In genomic region chr2:172412454-172412853, GRCm38 (mm10) we compare ENCODE assay signal across 9 mouse cellular contexts. TPM values are rescaled to one million over a fixed set of nuclear protein-coding genes. Genes with fewer than 3 reads are reported as not detected.
DNase-seq lines count a peak whose midpoint lies in the region; ATAC-seq and TF ChIP-seq lines count a peak whose summit lies in the region.
"Had no signal": no experiment of that assay in that cellular context is flagged by ENCODE, and none has a peak within 500 bp of the region (broad histone marks: within the 10 kb centered on the region; RNA-seq: fewer than 3 reads in every experiment).

No protein-coding gene starts in this region.

- no peak overlapping the region for H3K9ac ChIP-seq in liver, postnatal 0 days (replicated peaks)

- no peaks in the 10 kb centered on the region for H3K9me3 ChIP-seq in hindbrain, embryonic 10.5 days
- H3K9me3 ChIP-seq in liver, postnatal 0 days (ENCODE audit: low read length), result no peaks in the 10 kb centered on the region

- TF ChIP-seq EP300 in liver, postnatal 0 days (IDR thresholded peaks at IDR 0.05; ENCODE audit: low read depth), result 0 out of 2 replicates have a peak, but pooled peaks have one; percentile 20

- TF ChIP-seq POLR2A in kidney, adult 2 months (IDR thresholded peaks at IDR 0.05; ENCODE audit: low read depth, low read length), result no peak

- H3K4me1 ChIP-seq in kidney, adult 2 months (ENCODE audit: control insufficient read depth, insufficient read depth, low read length), result no peaks in the 10 kb centered on the region
- peaks cover 34% of the 10 kb centered on the region for H3K4me1 ChIP-seq in hindbrain, embryonic 10.5 days (replicated peaks)
- H3K4me1 ChIP-seq in liver, postnatal 0 days (ENCODE audit: insufficient read depth), result peaks cover 6% of the 10 kb centered on the region; the same call in 1 of the 2 replicates

- ATAC-seq in liver, postnatal 0 days, result peak; percentile 71

- no peak overlapping the region for H3K27ac ChIP-seq in kidney, adult 2 months (ENCODE audit: insufficient read depth, low read depth, low read length)
- H3K27ac ChIP-seq in hindbrain, embryonic 10.5 days, result peak overlapping the region; percentile 69; the same call in 1 of the 2 replicates
- H3K27ac ChIP-seq in liver, postnatal 0 days (ENCODE audit: low read depth), result no peak overlapping the region

- no peaks in the 10 kb centered on the region for H3K36me3 ChIP-seq in kidney, adult 2 months (ENCODE audit: control insufficient read depth, insufficient read depth, low read length)
- H3K36me3 ChIP-seq in hindbrain, embryonic 10.5 days, result no peaks in the 10 kb centered on the region
- no peaks in the 10 kb centered on the region for H3K36me3 ChIP-seq in liver, postnatal 0 days (replicated peaks; ENCODE audit: insufficient read depth, low read length)

- no peak overlapping the region for H3K4me3 ChIP-seq in kidney, adult 2 months (ENCODE audit: insufficient read depth, low read depth, low read length)
- H3K4me3 ChIP-seq in hindbrain, embryonic 10.5 days, result 0 out of 2 replicates have a peak overlapping the region, but pooled peaks have one; percentile 7
- no peak overlapping the region for H3K4me3 ChIP-seq in liver, postnatal 0 days (ENCODE audit: low read depth, low read length)

- intact Hi-C loops in left cerebral cortex, postnatal 25 days (cut with DNase I), result no loop called here

- H3K4me2 ChIP-seq in liver, postnatal 0 days (ENCODE audit: low read depth, low read length), result peak overlapping the region; percentile 50

- H3K27me3 ChIP-seq in kidney, adult 2 months (replicated peaks; ENCODE audit: control insufficient read depth, insufficient read depth, low read length), result no peaks in the 10 kb centered on the region
- peaks cover 9% of the 10 kb centered on the region; the same call in 1 of the 2 replicates for H3K27me3 ChIP-seq in hindbrain, embryonic 10.5 days (ENCODE audit: insufficient read depth, poor library complexity, severe bottlenecking)
- no peaks in the 10 kb centered on the region for H3K27me3 ChIP-seq in liver, postnatal 0 days (ENCODE audit: insufficient read depth, low read length)

- no peak for TF ChIP-seq CTCF in kidney, adult 2 months (conservative IDR thresholded peaks at IDR 0.05; ENCODE audit: insufficient read depth, insufficient read length, low read depth, low read length)
- TF ChIP-seq CTCF in liver, postnatal 0 days (IDR thresholded peaks at IDR 0.05; ENCODE audit: low read depth), result no peak

- 6% methylated on average over 9 of the region's 9 CpGs for WGBS in kidney, adult 2 months
- 11% methylated on average over 9 of the region's 9 CpGs for WGBS in hindbrain, embryonic 10.5 days
- WGBS in liver, postnatal 0 days (ENCODE audit: insufficient replicate concordance), result 6% methylated on average over 9 of the region's 9 CpGs

- peak; percentile 41 for DNase-seq in kidney, adult 2 months
- no peak for DNase-seq in kidney, adult 11 months
- DNase-seq in hindbrain, embryonic 10.5 days (ENCODE audit: low spot score), result peak; percentile 57
- no peak for DNase-seq in liver, postnatal 0 days
- DNase-seq in retina, postnatal 7 days (ENCODE audit: low read depth, low spot score), result peak; percentile 4
- DNase-seq in urinary bladder, postnatal 25 days (ENCODE audit: low spot score), result no peak
- DNase-seq in testis, postnatal 14 days (ENCODE audit: low spot score), result no peak
- DNase-seq in left cerebral cortex, postnatal 25 days (ENCODE audit: low spot score in 2 of 2), result no peak

RNA-seq across cellular contexts. Expression of gene Cass4, which starts 18.9 kb away (rescaled TPM):
- 0.22 and 0.30 TPM in 2 replicates for polyA plus RNA-seq in kidney, adult 2 months (2012; rRNA removed)
- polyA plus RNA-seq in hindbrain, embryonic 10.5 days (2016; fragmentation: Nextera tagmentation; extraction: Ambion mirVana), result 0.12 and 0.26 TPM in 2 replicates
- polyA plus RNA-seq in liver, postnatal 0 days (2015; fragmentation: Nextera tagmentation; extraction: Ambion mirVana), result 0.59 and 0.72 TPM in 2 replicates
- total RNA-seq in left cerebral cortex, postnatal 25 days (2021), result under 1 TPM; 0.55 to 0.78 TPM
- total RNA-seq: liver, adult 2 months had no signal
- polyA plus RNA-seq: liver, adult 2 months had no signal

RNA-seq across cellular contexts. Expression of gene Rtf2, which starts 27.9 kb away (rescaled TPM):
- polyA plus RNA-seq in kidney, adult 2 months (2012; rRNA removed), result 37.7 and 39.9 TPM in 2 replicates
- polyA plus RNA-seq in hindbrain, embryonic 10.5 days (2016; fragmentation: Nextera tagmentation; extraction: Ambion mirVana), result 89.3 and 98.1 TPM in 2 replicates
- polyA plus RNA-seq in liver, postnatal 0 days (2015; fragmentation: Nextera tagmentation; extraction: Ambion mirVana), result 62.4 and 68.5 TPM in 2 replicates
- 10 to 100 TPM; 73.9 to 74.2 TPM for total RNA-seq in left cerebral cortex, postnatal 25 days (2021)

RNA-seq across cellular contexts. Expression of gene Cstf1, which starts 42.0 kb away (rescaled TPM):
- polyA plus RNA-seq in kidney, adult 2 months (2012; rRNA removed), result 31.3 and 37.7 TPM in 2 replicates
- polyA plus RNA-seq in hindbrain, embryonic 10.5 days (2016; fragmentation: Nextera tagmentation; extraction: Ambion mirVana), result 49.7 and 54.8 TPM in 2 replicates
- 16.2 and 17.1 TPM in 2 replicates for polyA plus RNA-seq in liver, postnatal 0 days (2015; fragmentation: Nextera tagmentation; extraction: Ambion mirVana)
- 10 to 100 TPM; 24.9 to 27.5 TPM for total RNA-seq in left cerebral cortex, postnatal 25 days (2021)

RNA-seq across cellular contexts. Expression of gene Aurka, which starts 42.1 kb away (rescaled TPM):
- polyA plus RNA-seq in kidney, adult 2 months (2012; rRNA removed), result 0.92 and 1.2 TPM in 2 replicates
- polyA plus RNA-seq in hindbrain, embryonic 10.5 days (2016; fragmentation: Nextera tagmentation; extraction: Ambion mirVana), result 168 and 202 TPM in 2 replicates
- 41.4 and 45.4 TPM in 2 replicates for polyA plus RNA-seq in liver, postnatal 0 days (2015; fragmentation: Nextera tagmentation; extraction: Ambion mirVana)
- 1 to 10 TPM; 1.3 to 1.8 TPM for total RNA-seq in left cerebral cortex, postnatal 25 days (2021)

RNA-seq across cellular contexts. Expression of gene Gcnt7, which starts 45.9 kb away (rescaled TPM):
- 0.04 TPM in 1 of 2 replicates, not detected in the other for polyA plus RNA-seq in kidney, adult 2 months (2012; rRNA removed)
- 1.6 and 1.8 TPM in 2 replicates for polyA plus RNA-seq in hindbrain, embryonic 10.5 days (2016; fragmentation: Nextera tagmentation; extraction: Ambion mirVana)
- 0.25 and 0.40 TPM in 2 replicates for polyA plus RNA-seq in liver, postnatal 0 days (2015; fragmentation: Nextera tagmentation; extraction: Ambion mirVana)
- total RNA-seq in left cerebral cortex, postnatal 25 days (2021), result not detected
- total RNA-seq: liver, adult 2 months had no signal
- polyA plus RNA-seq: liver, adult 2 months had no signal

Comparison
In these comparisons a context has a peak if more than half of its experiments do, and no peak if none do; other contexts are left out.
1. DNase-seq: peak in kidney, adult 2 months (single experiment), hindbrain, embryonic 10.5 days (single experiment) and retina, postnatal 7 days (single experiment); none in kidney, adult 11 months (single experiment), liver, postnatal 0 days (single experiment), urinary bladder, postnatal 25 days (single experiment), testis, postnatal 14 days (single experiment) and left cerebral cortex, postnatal 25 days (0 of 2).